Mouse (Mus musculus): Measurements from ENCODE around the gene Sulf2.

Sulf2 gene

DNA sequence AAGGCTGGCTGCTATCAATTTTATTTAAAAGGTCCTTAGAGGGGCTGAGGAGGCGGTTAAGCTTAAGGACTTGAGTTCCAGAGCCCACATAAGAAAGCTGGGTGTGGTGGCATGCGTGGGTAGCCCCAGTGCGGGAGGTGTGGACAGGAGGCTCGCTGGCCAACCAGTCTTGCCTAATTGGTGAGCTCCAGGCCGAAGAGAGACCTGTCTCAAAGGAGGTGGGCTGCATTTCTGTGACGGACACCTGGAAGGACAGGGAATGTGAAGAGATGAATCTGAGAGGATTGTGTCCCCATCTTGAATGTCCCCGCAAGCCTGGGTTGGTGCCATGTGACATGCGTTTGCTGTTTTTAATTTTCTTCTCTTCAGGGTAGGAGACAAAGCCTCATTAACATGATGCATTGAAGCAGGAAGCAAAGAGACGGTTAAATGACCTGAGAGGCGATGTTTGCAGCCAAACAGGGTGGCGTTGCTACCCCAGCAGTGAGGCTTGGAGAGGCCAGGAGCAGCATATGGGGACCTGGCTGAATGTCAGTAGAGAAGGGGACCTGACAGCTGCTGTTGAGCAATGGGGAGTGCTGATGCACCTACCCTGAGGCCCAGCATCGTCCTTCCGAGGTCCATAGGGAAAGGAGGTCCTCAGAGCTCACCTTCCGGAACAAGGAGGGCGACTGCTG, 26.7 kb upstream of the Sulf2 start:
- CTCF ChIA-PET, result interaction anchor here in 2 of 4 experiments (0.7 kb wide), 2 partner anchors 50 to 172 kb away, joined by 3 to 4 read pairs; no protein-coding TSS in a partner anchor

DNA sequence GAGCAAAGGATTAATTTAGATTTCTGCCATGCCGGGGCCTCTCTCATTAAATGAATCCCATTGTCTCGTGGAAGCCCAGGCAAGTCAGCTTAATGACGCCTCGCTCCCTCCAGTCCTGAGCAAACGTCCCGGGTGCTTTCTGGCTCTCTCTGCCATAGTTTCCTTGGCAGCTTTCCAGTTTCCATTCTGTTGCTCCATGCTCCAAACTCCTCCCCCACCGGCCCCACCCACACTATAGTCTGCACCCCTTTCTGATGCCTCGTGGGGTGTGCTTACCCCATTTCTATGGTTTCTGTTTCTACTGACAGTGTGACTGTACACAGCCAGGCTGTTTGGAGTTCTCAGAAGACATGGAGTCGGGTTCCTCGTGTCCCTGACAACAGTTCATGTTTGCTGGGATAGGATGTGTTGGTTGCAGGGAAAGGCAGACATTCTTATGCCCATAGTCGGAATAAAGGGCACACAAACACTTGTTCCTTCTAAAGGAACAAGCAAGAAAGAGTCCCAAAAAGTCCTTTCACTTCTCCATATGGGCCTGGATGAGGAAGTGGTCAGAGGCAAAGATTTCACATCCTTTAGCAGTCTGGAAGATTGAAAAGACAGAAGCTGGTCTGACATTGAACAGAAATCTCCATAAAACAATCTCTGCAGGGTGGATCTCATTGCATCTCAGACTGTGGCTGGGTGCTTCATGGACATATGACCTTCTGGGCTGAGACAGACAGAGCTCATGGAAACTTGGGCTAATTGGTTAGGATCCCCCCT, 25.5 kb upstream of the Sulf2 start:
- POLR2A ChIA-PET, result interaction anchor here in 3 of 4 experiments (0.5 to 12.9 kb wide), 21 partner anchors 9 to 323 kb away, joined by 3 to 97 read pairs (median 5); partner anchors contain the start of gene Sulf2 (in 2 of the 3)
- CTCF ChIA-PET, result no interaction called here

More for the DNA sequence above, 26.7 kb upstream of the Sulf2 start:
- POLR2A ChIA-PET, result interaction anchor here in 3 of 4 experiments (0.5 to 12.9 kb wide), 15 partner anchors 13 to 367 kb away, joined by 3 to 97 read pairs (median 9); partner anchors contain the start of gene Sulf2 (in 2 of the 3)

GRCm38 (mm10) chr2:166180136-166180649, 24.7 kb upstream of the Sulf2 start:
- CTCF ChIA-PET, result interaction anchor here in 3 of 4 experiments (0.5 to 0.9 kb wide), 4 partner anchors 98 to 1314 kb away, joined by 3 to 6 read pairs (median 5); no protein-coding TSS in a partner anchor
- POLR2A ChIA-PET, result interaction anchor here in 3 of 4 experiments (0.5 to 12.9 kb wide), 28 partner anchors 10 to 322 kb away, joined by 3 to 97 read pairs (median 5); partner anchors contain the start of gene Sulf2 (in 2 of the 3)

DNA sequence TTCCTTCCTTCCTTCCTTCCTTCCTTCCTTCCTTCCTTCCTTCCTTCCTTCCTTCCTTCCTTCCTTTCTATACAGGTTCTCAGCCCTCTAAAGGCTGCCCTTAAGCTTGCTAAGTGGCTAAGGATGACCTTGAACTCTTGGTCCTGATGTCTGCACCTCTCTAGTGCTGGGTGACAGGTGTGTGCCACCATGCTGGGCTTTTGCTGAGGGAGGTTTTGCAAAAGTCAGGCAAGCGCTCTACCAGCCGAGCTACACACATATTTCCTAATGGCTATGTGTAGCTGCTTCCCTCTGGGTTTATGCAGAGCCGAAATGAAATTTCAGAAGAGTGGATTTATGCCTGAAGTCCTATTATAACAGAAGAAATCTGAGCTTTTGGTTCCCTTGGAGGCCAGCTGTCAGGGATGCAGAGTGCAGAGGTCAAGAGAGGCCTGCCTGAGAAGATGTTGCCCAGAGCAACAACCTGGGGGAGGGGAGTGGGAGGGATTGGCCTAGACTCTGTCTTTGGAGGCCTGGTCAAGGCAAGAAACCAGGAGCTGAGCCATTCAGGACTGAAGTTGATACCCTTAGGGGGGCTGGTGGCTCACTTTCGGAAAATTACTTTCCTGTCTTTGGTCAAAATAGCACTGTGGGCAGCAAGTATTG, 24.1 kb upstream of the Sulf2 start:
- ChIA-PET POLR2A (interaction anchor here in 3 of 4 experiments (0.5 to 12.9 kb wide), 33 partner anchors 9 to 1259 kb away, joined by 3 to 97 read pairs (median 5); partner anchors contain the start of gene Sulf2 (in 2 of the 3)), CTCF (interaction anchor here in 3 of 4 experiments (0.5 to 0.9 kb wide), 5 partner anchors 97 to 1315 kb away, joined by 3 to 12 read pairs (median 5); no protein-coding TSS in a partner anchor)

- POLR2A ChIA-PET, result interaction anchor here (0.6 to 12.9 kb wide), 17 partner anchors 9 to 365 kb away, joined by 3 to 97 read pairs (median 4); partner anchors contain the start of gene Sulf2 (in 2 of the 4)
- CTCF ChIA-PET, result interaction anchor here in 2 of 4 experiments (0.6 to 1.1 kb wide), 5 partner anchors 9 to 601 kb away, joined by 3 to 6 read pairs (median 4); no protein-coding TSS in a partner anchor
These were observed 20.2 kb upstream of the Sulf2 start for GRCm38 (mm10) chr2:166175552-166176136.

DNA sequence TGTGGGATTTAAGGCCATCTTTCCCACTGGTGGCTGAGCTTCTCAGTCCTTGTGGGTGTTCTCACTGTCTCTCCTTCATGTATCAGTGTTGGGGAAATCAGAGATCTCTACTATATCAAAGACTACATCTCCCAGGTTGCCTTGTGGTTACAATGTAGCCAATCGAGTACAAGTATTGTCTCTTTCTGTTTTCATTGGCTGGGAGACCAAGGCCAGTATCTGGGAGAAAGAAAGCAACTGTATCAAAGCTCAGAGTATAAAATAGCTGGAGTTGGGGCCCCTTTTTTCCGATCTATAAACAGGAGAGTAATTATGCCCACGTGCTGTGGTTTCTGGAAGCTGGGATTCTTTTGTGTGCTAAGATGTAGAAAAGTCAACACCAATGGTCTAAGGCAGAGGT, 19.7 kb upstream of the Sulf2 start:
- CTCF ChIA-PET, result interaction anchor here in 3 of 4 experiments (0.9 to 1.1 kb wide), 4 partner anchors 9 to 93 kb away, joined by 3 to 4 read pairs (median 4); no protein-coding TSS in a partner anchor
- POLR2A ChIA-PET, result interaction anchor here (0.6 to 12.9 kb wide), 17 partner anchors 8 to 37 kb away, joined by 3 to 97 read pairs (median 4); partner anchors contain the start of gene Sulf2 (in 2 of the 4)

GRCm38 (mm10) chr2:166173169-166173568, 17.7 kb upstream of the Sulf2 start:
- CTCF ChIA-PET, result no interaction called here

DNA sequence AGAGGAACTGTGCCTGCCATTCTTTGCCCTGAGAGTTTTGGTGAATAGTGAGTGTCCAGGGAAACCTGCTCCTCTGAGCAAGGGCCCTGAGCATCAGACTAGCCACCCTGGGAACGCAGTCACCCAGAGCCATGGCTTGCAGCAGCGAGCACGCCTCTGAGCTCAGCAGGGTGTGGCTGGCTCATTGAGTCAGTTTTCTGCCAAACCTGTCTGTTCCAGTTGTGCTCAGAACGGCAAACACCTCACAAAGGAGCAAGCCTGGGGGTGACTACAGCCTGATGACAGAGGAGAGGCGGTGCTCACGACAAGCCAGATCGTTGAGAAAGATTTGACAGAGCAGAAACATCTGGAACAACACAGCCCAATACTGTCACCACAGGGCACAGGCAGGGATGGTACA, 14.7 kb upstream of the Sulf2 start:
- ChIA-PET POLR2A (interaction anchor here in 3 of 4 experiments (0.7 to 7.3 kb wide), 23 partner anchors 9 to 360 kb away, joined by 3 to 90 read pairs (median 5); partner anchors contain the start of gene Sulf2 (in 3 of the 3)), CTCF (interaction anchor here in 1 of 4 experiments (1.0 kb wide), 1 partner anchor 14 kb away, joined by 3 read pairs; the partner anchor contains the start of gene Sulf2)

More at GRCm38 (mm10) chr2:166173169-166173568, 17.7 kb upstream of the Sulf2 start:
- POLR2A ChIA-PET, result interaction anchor here in 3 of 4 experiments (0.5 to 12.9 kb wide), 7 partner anchors 10 to 1292 kb away, joined by 3 to 97 read pairs (median 4); partner anchors contain the start of gene Sulf2 (in 1 of the 3)

DNA sequence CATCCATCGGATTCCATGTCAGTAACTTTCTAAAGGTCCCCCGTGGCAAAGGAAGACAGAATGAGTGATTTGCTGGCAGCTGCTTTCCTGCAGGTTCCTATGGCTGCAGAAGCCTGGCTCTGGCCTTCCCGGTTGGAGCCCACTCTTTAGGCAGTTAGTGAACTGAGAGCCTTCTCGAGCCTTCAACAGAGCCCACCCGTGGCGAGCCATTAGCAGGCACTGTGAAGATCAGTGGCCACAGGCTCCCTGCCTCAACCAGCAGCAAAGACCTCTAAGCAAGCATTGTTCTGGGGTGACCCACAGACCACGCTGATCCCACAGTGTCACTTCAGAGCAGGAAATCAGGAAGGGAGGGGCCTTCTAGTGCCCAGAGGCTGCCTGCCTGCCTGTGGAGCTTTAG, 13.4 kb upstream of the Sulf2 start:
- ChIA-PET CTCF (interaction anchor here in 1 of 4 experiments (1.9 kb wide), 1 partner anchor 86 kb away, joined by 4 read pairs; no protein-coding TSS in a partner anchor), POLR2A (interaction anchor here (0.5 to 7.3 kb wide), 25 partner anchors 10 to 269 kb away, joined by 3 to 90 read pairs (median 5); partner anchors contain the start of gene Sulf2 (in 3 of the 4))

GRCm38 (mm10) chr2:166167387-166167786, 11.9 kb upstream of the Sulf2 start:
- POLR2A ChIA-PET, result interaction anchor here (0.6 to 7.3 kb wide), 23 partner anchors 8 to 791 kb away, joined by 3 to 90 read pairs (median 4); partner anchors contain the start of gene Sulf2 (in 2 of the 4)
- CTCF ChIA-PET, result interaction anchor here in 2 of 4 experiments (1.1 to 1.4 kb wide), 2 partner anchors 8 to 17 kb away, joined by 3 to 5 read pairs; no protein-coding TSS in a partner anchor

DNA sequence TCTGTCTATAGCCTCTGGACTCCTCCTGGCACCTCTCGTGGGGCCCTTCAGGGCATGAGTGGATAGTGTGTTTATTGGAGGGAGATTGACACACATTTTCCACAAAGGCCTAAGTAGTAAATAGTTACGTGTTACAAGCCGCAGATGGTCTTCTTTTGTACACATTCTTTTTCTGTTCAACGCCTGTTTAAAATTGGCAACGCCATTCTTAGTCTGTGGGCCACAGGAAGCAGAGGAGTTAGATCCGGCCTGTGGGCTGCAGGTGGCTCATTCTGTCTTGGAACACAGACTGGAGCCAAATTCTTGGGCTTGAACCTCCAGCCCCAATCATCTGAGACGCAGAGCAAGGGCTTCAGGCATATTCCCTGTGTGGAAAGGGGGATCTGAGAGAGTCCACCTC, 9.9 kb upstream of the Sulf2 start:
- ChIA-PET CTCF (no interaction called here), POLR2A (interaction anchor here in 1 of 4 experiments (7.3 kb wide), 1 partner anchor 8 kb away, joined by 90 read pairs; the partner anchor contains the start of gene Sulf2)

DNA sequence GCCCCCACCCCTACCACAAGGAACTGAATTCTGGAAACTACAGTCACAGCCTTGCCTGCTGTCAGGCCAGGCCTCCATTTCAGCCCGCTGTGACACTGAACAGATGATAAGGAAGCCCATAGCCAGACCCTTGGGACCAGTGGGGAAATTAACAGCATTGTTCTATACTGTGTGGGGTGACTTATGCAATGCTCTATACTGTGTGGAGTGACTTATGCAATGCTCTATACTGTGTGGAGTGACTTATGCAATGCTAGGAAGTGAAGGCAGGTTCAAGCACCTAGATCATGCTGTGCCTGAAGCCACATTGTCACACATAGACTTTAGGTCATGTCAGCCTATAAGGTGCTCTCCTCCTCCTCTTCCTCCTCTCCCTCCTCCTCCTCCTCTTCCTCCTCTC, 9.1 kb upstream of the Sulf2 start:
- ChIA-PET CTCF (no interaction called here), POLR2A (interaction anchor here in 2 of 4 experiments (0.8 to 3.0 kb wide), 5 partner anchors 9 to 20 kb away, joined by 3 to 19 read pairs (median 7); partner anchors contain the start of gene Sulf2 (in 1 of the 2))

DNA sequence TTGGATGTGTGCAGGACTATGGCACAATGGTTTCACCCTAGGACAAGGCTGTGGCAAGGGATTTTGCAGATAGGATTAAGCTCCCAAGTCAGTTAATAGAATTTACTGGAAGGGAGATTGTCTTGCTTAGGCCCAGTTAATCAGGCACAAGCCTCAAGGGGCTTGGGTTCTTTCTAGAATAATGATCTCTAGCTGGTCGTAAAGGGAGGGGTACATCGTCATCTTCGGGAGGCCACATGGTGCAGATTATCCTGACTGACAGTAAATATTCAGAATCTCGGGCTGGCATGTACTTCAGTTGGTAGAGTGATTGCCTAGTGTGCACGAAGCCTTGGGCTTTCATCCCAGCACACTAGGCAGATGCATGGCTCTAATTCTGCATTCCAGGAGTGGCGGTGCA, 8.5 kb upstream of the Sulf2 start:
- ChIA-PET CTCF (no interaction called here), POLR2A (interaction anchor here in 2 of 4 experiments (0.6 to 3.1 kb wide), 13 partner anchors 9 to 196 kb away, joined by 3 to 19 read pairs (median 6); partner anchors contain the start of gene Sulf2 (in 1 of the 2))

GRCm38 (mm10) chr2:166163252-166163651, 7.8 kb upstream of the Sulf2 start:
- POLR2A ChIA-PET, result interaction anchor here (0.6 to 3.1 kb wide), 22 partner anchors 8 to 329 kb away, joined by 3 to 19 read pairs (median 4); partner anchors contain the start of gene Sulf2 (in 1 of the 4)
- CTCF ChIA-PET, result interaction anchor here (0.6 to 0.9 kb wide), 4 partner anchors 56 to 399 kb away, joined by 3 to 7 read pairs (median 4); no protein-coding TSS in a partner anchor

- CTCF ChIA-PET, result interaction anchor here in 1 of 4 experiments (0.8 kb wide), 1 partner anchor 79 kb away, joined by 3 read pairs; no protein-coding TSS in a partner anchor
- POLR2A ChIA-PET, result interaction anchor here in 2 of 4 experiments (0.8 to 3.1 kb wide), 18 partner anchors 9 to 330 kb away, joined by 3 to 19 read pairs (median 5); no protein-coding TSS in a partner anchor
These were observed 6.7 kb upstream of the Sulf2 start for GRCm38 (mm10) chr2:166162160-166162559.

DNA sequence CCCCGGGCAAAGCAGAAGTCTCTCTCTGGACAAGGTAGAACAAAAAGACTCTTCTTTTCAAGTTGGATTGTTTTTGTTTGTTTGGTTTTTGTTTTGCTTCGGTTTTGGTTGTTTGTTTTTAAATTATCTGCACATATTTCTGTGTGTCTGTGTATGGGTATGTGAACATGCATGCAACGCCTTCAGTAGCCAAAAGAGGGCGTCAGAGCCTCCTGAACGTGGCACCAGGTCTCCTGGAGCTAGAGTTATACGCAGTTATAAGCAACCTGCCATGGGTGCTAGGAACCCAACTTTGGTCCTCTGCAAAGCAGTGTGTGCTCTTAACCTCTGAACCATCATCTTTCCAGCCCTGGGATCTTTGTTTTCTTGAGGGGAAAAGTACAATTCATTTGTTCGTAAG, 3.8 kb upstream of the Sulf2 start:
- CTCF ChIA-PET, result interaction anchor here in 3 of 4 experiments (0.8 to 1.0 kb wide), 4 partner anchors 9 to 180 kb away, joined by 3 to 4 read pairs (median 3); no protein-coding TSS in a partner anchor
- POLR2A ChIA-PET, result interaction anchor here in 3 of 4 experiments (0.6 to 6.8 kb wide), 18 partner anchors 9 to 1221 kb away, joined by 3 to 97 read pairs (median 4); partner anchors contain the start of gene Ncoa3 (in 1 of the 3)

Data from embryonic stem cell, embryonic (primary cell).